Mouse (Mus musculus) cerebellum, adult 11-12 months (tissue): ENCODE results near the gene Igfbpl1.

ENCODE experiments used
- DNase-seq: peaks from one replicate; pipeline ENCODE4 v3.0.0; 2022

The Igfbpl1 gene

GRCm38 (mm10) chr4:45826275-45827040 lies at the start of gene Igfbpl1:
Gene Igfbpl1, minus strand, starts transcription at chr4:45826923.
- no peak for DNase-seq

- no peak for DNase-seq
These were observed 45.4 kb upstream of the Igfbpl1 start for GRCm38 (mm10) chr4:45872147-45872546.

- no peak for DNase-seq
These were observed 42.5 kb upstream of the Igfbpl1 start for GRCm38 (mm10) chr4:45869021-45869815.

GRCm38 (mm10) chr4:45867416-45867815 lies 40.7 kb upstream of the Igfbpl1 start:
- DNase-seq: no peak

GRCm38 (mm10) chr4:45861160-45861559 lies 34.4 kb upstream of the Igfbpl1 start:
- no peak for DNase-seq

- peak; percentile 51 for DNase-seq
These were observed 29.2 kb upstream of the Igfbpl1 start for GRCm38 (mm10) chr4:45855803-45856424.

GRCm38 (mm10) chr4:45853496-45854246 lies 26.9 kb upstream of the Igfbpl1 start:
- no peak for DNase-seq

GRCm38 (mm10) chr4:45851640-45852051 lies 24.9 kb upstream of the Igfbpl1 start:
- DNase-seq: peak; percentile 4

GRCm38 (mm10) chr4:45849419-45849818 lies 22.7 kb upstream of the Igfbpl1 start:
- DNase-seq: no peak

GRCm38 (mm10) chr4:45848825-45849156 lies 22.1 kb upstream of the Igfbpl1 start:
- DNase-seq: no peak

GRCm38 (mm10) chr4:45848109-45848824 lies 21.5 kb upstream of the Igfbpl1 start, which contains the start of gene Stra6l:
Gene Stra6l, plus strand, starts transcription at chr4:45848664.
- DNase-seq: no peak

GRCm38 (mm10) chr4:45846263-45846662 lies 19.5 kb upstream of the Igfbpl1 start:
- no peak for DNase-seq

GRCm38 (mm10) chr4:45844355-45844754 lies 17.6 kb upstream of the Igfbpl1 start:
- DNase-seq: no peak

- no peak for DNase-seq
These were observed 6.7 kb upstream of the Igfbpl1 start for GRCm38 (mm10) chr4:45833461-45833860.

GRCm38 (mm10) chr4:45831996-45832395 lies 5.3 kb upstream of the Igfbpl1 start:
- DNase-seq: no peak

GRCm38 (mm10) chr4:45829907-45830759 lies 3.4 kb upstream of the Igfbpl1 start:
- DNase-seq: no peak

GRCm38 (mm10) chr4:45824761-45825556 lies 1.8 kb downstream of the Igfbpl1 start:
- DNase-seq: no peak

GRCm38 (mm10) chr4:45824049-45824760 lies 2.5 kb downstream of the Igfbpl1 start:
- DNase-seq: no peak

GRCm38 (mm10) chr4:45822781-45823575 lies 3.7 kb downstream of the Igfbpl1 start:
- no peak for DNase-seq
